Mouse (Mus musculus) cerebellum, adult 18-20 months (tissue): ENCODE measurements around the gene Rpp25.
A peak's percentile ranks its signal among the peaks of the same experiment; 100 is the strongest.

ENCODE experiments used
- DNase-seq, 2 experiments: peaks; one replicate each; pipeline ENCODE4 v3.0.0; 2021

Rpp25 gene

DNA sequence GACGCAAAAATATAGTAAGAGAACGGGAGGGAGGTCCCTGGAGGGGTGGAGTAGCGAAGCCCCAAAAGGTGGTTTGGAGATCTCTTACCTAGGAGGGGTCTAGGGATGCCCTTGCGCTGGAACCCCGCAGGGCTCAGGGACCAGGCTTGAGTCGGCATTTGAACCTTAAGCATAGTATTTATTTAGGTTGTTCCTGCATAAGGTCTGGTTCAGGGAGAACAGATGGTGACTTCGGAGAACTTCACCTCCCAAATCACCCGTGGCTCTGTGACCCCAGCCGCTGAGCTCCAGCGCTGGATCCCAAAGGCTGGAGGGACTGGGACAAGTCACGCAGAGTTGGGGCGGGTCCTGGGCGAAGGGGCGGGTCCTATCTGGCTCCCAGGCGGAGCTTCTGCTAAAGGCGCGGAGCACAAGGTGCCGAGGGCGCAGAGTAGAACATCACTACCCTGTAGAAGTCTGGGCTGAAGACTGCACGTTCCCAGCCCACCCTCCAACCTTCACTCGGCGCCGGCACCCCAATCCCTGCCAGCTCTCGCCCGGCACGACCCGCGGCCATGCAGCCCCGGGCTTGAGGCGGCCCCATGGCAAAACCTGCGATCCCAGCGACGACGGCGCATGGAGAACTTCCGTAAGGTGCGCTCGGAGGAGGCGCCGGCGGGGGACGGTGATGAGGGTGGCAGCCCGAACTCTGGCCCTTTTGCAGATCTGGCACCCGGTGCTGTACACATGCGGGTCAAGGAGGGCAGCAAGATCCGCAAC, at the start of gene Rpp25:
Rpp25 (plus strand) TSS at position 405 of the 759 bp plus-strand sequence.
- peak in 1 of 2 experiments; percentile 30 for DNase-seq

DNA sequence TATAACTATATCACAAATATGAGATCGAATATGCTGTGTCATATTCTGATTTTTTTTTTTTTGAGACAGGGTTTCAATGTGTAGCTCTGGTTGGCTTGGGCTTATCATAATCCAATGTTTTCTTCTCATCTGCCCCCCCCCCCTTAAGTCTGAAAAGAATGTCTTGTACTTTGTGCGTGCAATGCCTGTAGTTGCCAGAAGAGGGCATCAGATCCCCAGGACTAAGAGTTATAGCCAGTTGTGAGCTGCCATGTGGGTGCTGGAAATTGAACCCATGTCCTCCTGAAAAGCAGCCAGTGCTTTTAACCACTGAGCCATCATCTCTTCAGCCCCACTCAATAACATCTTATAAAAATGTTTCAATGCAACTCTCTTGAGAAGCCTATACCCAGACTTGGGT, 44.1 kb upstream of the Rpp25 start:
- DNase-seq = no peak

DNA sequence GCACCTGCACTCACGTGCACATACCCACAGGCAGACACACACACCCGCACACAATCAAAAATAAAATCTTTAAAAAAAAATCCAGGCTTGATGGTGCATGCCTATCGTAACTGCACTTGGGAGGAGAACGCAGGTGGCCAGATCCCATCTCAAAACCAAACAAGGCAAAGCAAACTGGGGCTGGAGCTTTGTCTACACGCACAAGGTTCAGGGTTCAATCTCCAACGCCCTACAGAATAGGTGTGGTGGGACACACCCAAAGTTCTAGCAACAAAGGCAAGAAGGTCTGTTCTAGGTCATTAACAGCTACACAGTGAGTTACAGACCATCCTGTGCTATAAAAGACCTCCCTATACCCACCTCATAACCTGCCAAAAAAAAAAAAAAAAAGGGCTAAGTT, 41.0 kb upstream of the Rpp25 start:
- DNase-seq = no peak

DNA sequence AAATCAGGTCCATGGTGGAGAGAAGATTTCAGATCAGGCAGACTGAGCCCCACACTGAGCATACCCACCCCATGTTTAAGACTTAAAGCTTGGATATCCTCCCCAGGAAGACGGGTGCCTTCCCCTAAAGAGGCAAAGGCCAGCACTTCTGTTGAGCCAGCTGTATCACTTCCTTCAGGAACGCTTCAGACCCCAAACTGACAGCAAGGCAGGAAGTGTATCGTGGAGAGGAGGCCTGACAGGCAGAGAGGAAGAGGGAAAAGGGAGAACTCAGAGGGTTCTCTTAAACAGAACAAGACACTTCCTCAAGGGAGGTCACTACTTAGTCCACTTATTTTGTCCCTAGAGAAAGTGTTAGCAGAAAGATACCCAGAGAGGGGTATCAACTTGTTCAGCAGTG, 37.7 kb upstream of the Rpp25 start:
- no peak for DNase-seq

DNA sequence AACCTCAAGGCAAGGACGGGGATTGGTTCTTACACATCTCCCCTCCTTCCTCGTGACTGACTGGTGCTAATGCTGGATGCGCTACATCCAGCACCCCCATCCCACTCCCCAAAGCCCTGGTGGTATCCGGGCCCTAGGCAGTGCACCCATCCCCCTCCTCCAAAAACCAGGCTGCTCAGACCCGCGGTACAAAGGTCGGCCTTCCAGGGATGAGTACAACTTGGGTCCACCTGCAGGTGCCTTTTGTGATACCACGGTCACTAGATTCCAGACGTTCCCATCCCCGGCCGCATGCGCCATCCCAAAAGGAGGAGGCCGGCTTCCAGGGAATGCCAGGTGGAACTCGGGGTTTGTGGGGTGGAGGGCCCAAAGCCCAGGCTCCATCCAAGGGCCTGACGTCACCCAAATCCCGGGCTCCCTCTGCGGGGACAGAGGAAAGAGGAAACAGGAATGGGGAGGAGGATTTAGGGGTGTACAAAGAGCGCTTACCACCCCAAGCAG, 36.5 kb upstream of the Rpp25 start:
- peak; percentile 74 to 76 for DNase-seq

DNA sequence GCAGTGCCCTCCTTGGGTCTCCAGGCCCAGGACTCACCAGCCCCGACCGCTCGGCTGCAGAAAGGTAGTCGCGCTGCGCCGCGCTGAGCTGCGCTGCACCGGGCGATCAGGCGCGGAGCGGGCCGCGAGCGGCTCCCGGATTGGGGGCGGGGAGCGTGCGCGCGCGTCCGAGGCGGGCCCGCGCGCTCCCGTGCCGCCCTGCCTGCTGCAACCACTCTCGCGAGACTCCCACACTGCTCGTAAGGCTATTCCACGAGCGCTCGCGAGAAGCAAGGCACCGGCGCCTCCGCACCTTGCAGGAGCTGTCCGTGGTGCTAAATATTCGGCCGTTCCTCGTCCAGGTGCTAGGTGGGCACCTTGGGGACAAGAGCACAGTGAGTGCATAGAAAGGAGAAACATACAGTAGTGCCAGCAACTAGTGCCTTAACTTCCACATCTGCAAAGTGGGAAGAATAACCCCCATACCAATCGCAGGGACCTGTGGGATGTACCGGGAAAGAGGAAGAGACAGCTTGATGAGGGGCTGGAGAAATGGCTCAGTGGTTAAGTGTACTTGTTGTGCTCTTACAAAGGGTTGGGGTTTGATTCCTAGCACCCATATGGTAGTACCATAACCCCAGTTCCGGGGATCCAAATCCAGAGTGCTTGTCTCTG, 35.8 kb upstream of the Rpp25 start, which contains the start of gene Scamp5:
Scamp5 (minus strand) TSS at position 165 of the 654 bp plus-strand sequence.
- DNase-seq = peak; percentile 93 to 96

DNA sequence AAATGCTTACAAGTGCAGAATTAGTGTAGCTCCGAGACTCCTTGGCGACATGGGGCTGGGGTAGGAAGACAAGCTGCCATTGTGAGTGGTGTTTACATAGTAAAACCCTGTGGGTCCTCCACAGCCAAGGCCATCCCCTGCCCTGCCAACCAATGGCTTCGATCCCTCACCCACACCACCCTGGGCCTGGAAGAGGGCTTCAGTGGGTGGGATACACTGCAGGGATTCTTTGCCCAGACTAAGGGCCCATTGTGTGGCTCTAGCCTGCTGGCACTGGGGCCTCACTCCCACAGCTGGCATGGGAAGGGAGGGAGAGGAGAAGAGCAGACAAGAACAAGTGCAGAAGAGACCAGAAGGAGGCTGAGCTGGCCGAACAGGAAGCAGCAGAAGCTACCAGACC, 34.9 kb upstream of the Rpp25 start:
- DNase-seq = peak in 1 of 2 experiments; percentile 36

DNA sequence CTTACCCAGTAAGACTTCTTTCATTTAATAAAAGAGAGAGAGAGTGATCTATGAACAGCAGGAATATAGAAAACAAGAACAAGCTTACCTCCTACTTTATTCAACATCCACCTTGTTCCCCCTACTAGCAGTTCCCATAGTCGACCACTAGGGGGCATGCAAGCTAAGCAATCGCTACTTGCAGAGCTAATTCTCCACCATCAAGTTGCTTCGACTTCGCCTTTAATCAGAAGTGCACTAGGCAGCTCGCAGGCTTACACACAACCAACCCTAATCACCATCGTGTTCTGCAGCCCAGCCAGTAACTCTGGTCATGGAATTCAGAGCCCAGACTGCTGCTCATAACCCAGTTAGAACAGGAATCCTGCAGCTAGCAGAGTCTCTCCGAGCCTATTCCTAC, 18.1 kb upstream of the Rpp25 start:
- peak; percentile 85 for DNase-seq

DNA sequence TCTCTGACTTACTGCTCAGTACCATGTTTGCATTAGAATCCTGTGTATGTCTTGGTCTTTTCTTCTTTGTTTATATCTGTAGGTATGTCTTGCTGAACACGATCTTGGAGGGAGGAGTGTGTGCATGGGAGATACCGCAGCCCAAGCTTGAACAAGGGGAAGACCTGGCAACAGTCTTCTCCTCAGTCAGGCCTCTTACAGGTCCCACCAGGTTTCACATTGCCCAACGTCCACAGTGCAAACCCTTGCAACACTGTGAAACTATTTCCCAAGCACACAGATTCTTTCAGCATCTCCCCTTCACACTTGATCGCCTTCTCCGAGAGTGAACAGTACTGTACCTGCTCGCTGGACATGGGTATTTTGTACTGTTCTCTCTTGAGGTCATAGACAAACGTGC, 16.0 kb upstream of the Rpp25 start:
- DNase-seq = no peak

DNA sequence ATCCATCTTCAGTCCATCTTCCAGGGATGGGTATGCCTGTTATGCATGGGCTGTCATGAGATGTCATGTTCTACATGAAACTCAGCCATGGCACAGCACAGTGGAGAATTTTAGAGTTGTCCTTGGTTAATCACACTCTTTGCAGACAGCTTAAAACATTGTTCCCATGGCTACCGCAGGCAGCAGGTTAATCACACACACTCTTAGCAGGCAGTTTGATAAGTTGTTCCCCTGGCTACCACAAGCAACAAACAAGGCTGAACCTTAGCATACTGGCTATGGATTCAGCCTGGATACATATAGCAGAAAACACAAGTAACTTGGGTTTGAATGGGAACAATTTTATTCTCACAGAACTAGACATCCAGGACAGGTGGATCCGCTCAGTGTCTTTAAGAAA, 10.3 kb upstream of the Rpp25 start:
- DNase-seq = no peak

DNA sequence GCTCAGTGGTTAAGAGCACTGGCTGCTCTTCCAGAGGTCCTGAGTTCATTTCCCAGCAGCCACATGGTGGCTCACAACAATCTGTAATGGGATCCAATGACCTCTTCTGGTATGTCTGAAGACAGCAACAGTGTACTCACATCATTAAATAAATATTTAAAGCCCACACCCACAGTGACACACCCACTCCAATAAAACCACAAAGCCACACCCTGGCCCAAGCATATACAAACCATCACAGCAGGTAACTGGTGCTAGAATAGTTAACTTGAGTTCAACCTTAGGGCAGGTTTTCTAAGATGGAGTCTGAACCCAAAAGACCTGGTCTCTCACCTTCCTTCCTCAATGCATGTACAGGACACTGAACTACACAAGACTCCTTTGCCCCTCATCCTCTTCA, 8.9 kb upstream of the Rpp25 start:
- DNase-seq = no peak

DNA sequence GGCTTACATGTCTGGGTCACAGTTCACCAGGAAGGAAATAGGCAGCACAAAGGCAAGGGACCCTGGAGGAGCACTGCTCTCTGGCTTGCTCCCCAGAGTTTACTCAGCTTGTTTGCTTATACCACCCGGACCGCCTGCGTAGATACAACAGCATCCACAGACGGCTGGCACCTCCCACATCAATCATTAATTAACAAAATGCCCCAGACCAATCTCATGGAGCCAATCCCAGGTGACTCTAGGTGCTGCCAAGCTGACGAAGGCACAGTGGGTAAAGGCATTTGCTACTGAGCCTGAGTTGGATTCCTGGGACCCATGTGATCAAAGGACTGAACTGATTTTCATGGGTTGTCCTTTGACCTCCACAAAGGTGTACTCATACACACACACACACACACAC, 6.6 kb upstream of the Rpp25 start:
- DNase-seq = no peak

DNA sequence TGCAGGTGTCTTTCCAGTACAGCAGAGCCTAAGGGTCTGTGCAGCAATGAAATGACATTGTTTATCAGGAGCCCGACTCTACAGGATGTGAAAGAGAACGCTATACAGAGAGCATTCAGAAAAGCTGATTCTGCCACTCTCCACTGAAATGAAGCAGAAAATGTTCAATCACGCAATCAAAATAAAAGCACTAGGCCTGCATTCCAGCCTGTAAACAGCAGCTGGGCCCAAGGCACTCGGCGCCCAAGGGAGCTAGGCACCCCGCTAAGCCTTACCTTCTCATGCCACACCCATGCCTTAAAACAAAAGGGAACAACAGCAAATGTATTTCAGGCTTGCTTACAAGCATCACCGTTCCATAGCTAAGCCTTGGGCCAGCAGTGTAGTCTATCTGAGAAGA, 5.3 kb upstream of the Rpp25 start:
- no peak for DNase-seq

DNA sequence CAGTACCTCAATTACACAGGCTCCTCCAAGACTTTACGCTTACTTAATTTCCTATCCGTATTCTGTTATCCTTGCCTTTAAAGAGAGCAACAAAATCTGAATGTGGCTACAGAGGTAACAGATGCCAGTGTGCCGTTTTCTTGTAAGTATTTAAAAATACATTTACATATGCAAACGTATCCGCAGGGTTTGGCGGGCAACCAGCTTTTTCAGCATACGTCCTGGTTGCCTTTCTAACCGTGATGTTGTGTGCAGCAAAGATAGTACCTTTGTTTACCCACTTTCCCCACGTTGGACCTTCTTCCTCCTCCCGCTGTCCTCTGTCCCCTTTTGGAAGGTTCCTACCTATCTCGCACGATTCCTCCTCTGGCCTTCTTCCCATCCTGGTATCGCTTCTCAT, 2.4 kb upstream of the Rpp25 start:
- DNase-seq = no peak

DNA sequence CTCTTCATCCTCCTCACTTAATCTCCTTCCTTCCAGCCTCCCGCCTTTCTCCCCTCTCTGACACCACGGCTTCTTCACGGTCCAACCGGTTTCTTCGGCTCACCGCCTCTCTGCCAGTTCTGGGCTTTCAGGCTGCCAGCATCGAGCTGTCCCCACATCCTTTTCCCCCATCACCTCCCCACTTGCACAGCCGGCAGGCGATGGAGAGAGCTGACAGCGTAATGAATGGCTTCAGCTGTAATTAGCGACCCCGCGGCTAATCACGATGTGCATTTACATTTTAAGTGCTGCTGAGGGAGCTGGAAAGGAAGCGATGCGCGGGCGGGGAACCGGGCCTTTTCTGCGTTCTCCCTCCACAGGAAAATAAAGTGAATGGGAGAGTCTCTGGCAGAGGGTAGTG, 2.0 kb upstream of the Rpp25 start:
- DNase-seq = no peak

DNA sequence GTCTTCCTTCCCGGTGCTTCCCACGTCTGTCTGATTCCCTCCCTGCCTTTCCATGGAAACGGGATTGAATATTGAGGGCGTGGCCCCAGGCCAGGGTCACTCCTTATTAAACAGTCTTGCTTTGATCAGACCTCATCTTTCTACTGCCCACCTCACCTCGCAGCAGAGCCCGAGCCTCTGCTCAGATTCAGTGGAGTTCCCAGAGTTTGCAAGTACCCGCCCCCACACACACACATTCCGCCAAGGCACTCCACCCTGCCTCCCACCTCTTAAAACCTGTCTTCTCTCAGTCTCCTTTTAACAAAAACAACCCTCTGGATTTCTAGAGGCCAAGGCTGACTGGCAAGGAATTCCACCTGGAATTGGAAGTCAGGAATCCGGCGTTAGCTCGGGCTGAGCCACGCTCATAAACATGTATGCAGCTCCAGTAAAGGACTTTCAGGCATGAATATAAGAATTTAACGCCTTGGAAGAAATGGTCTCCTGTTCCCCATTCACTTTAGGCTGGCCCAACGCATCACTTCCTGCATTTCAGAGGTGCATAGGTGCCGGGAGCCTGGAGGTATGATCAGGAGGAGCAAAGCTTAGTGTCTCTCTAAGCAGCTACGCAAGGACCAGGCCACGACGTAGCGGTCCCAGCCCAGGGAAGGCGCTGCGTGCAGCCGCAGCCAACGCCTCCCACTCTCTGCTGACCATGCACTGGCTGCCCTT, 760 bp upstream of the Rpp25 start:
- no peak for DNase-seq

DNA sequence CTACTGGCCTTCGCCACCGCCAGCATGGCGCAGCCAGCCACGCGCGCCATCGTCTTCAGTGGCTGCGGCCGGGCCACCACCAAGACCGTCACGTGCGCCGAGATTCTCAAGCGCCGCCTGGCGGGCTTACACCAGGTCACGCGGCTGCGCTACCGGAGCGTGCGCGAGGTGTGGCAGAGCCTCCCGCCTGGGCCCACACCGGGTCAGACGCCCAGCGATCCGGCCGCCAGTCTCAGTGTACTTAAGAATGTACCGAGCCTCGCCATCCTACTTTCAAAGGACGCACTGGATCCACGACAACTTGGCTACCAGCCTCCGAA, 515 bp downstream of the Rpp25 start:
- peak; percentile 44 to 55 for DNase-seq

DNA sequence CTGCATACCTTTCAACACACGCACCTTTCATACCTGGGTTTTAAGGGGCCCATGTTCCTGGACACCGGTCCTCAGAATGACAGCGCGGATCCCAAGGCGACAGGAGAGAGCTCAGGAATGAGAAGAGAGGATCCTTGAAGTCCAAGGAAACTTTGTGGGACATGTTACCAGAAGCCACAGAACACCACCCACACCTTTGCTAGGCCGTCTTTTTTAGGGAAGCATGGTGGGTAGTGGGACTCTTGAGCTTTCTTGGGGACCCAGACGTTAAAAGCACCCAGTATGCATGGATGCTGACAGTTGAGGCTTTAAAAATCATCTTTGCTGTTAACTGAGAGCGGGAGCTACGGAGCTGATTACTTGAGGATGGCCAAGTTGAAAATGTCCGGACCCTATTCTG, 1.1 kb downstream of the Rpp25 start:
- DNase-seq = no peak

DNA sequence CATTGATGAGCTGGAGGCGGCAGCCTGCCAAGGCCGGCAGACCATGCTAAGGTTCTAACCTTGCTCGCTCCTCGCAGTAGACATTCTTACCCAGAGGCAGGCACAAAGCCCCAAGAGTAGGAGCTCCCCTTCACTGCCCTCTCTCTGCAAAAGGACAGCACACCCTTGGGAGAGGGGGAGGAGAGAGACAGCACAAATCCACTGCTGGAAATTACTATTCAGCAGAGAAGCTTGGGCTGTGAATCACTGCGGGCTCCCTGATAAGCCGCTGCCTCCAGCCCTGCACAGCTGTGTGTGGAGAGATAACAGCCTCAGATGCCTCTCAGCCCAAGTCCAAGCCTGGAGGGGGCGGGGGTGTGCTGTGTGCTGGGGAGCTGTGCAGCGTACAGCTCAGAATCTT, 1.9 kb downstream of the Rpp25 start:
- DNase-seq = no peak

DNA sequence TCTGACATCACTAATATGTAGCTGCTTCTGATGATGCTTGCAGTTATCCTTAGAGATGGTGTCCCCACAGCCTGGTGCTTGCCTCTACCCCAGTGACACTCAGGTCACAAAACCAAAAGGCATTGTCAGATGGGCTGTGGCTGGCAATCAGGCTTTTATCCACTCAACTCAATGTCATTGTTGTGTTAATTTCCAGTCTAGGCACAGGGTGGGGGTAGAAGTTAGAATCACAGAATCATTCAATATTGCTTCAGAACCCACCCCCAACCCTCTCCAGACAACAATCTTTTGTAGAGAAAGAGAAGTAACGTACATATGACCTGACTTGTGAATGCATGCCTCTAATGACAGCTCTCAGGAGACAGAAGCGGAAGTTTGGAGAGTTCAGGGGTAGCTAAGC, 6.8 kb downstream of the Rpp25 start:
- DNase-seq = no peak

DNA sequence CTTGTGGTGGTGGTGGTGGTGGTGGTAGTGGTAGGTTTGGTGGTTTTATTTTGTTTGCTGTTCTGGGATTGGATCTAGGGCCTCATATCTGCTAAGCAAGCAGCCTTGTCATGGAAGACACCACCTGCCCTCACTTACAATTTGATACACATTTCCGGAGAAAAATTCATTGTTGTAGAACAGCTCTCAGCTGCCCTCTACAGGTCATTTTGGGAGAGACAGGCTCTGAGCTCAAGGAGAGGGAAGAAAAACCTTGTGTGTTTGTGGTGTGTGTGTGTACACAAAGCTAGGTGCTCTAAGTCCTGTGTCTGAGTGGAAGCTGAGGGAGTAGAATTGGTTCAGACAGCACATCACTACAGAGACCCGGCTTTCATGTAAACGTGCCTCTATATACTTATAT, 13.3 kb downstream of the Rpp25 start:
- peak; percentile 69 to 71 for DNase-seq

DNA sequence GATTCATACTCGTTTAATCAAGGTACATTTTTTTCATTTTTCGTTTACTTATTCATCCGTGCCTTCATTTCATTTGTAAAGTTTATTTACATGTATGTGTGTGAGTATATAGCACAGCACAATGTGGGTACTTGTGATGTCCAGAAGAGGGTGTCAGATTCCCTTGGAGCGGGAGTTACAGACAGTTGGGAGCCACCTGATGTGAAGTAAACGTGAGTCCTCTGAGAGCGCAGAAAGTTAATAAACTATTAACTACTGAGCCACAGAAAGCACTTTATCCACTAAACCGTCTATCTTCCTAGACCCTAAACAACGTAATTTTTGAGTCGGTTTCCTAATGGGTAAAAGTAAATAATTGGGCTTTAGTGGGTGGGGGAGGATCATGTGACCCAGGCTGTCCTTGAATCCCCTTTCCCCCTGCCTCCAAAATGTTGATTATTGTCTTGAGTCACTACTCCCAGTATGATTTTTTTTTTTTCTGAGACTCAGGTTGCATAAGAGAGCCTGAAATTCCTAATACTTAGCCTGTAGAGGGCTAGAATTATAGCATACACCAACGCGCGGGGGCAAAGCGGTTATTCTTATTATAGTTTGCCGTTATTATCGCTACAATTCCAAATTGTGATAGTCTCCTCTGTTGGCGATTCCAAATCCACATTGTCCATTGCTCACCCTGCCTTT, 16.7 kb downstream of the Rpp25 start:
- DNase-seq = no peak
